Mouse (Mus musculus) thymus, adult 2 months (tissue): ENCODE data around the gene Zp3r. TPM values are rescaled to one million over a fixed set of nuclear protein-coding genes. Genes with fewer than 3 reads are reported as not detected.
"Not testable (repeated sequence)": the region's sequence is repeated elsewhere in the genome, so short reads cannot be mapped to it uniquely, and the experiment has no call there.

Source experiments
- DNase-seq: peaks from one replicate; pipeline ENCODE4 v3.0.0; 2021
- H3K27ac ChIP-seq: fragments of 200-500 bp; 2 replicates; pipeline ENCODE4 v1.5.1; 2012; ENCODE audit warnings: low read length, control low read depth; ENCODE audit not compliant: control insufficient read depth, insufficient read depth
- H3K27me3 ChIP-seq: fragments of 200-500 bp; 2 replicates; pipeline ENCODE4 v1.6.1; 2012; ENCODE audit warnings: mild to moderate bottlenecking, low read length, moderate library complexity, mixed read lengths; ENCODE audit not compliant: control insufficient read depth, insufficient read depth
- H3K36me3 ChIP-seq: fragments of 200-500 bp; 2 replicates; pipeline ENCODE4 v1.6.1; 2012; ENCODE audit warnings: mild to moderate bottlenecking, low read length, moderate library complexity; ENCODE audit not compliant: control insufficient read depth, insufficient read depth
- H3K4me1 ChIP-seq: fragments of 200-500 bp; replicated peaks from 2 replicates; pipeline ENCODE4 v1.6.1; 2012; ENCODE audit warnings: low read length; ENCODE audit not compliant: control insufficient read depth, insufficient read depth
- H3K4me3 ChIP-seq: fragments of 200-500 bp; 2 replicates; pipeline ENCODE4 v1.5.1; 2012; ENCODE audit warnings: mild to moderate bottlenecking, low read length, control low read depth, moderate library complexity; ENCODE audit not compliant: control insufficient read depth, insufficient read depth
- CTCF ChIP-seq: fragments of 200-500 bp; IDR thresholded peaks from 2 replicates; pipeline ENCODE4 v1.5.1; 2012; ENCODE audit warnings: mild to moderate bottlenecking, control low read depth, low read length, moderate library complexity, borderline replicate concordance; ENCODE audit not compliant: control insufficient read depth, poor library complexity, insufficient read depth; ENCODE audit errors: extremely low read depth
- POLR2A ChIP-seq: fragments of 200-500 bp; IDR thresholded peaks from 2 replicates; pipeline ENCODE4 v1.6.1; 2012; ENCODE audit warnings: mild to moderate bottlenecking, low read length, control low read depth, moderate library complexity; ENCODE audit not compliant: control insufficient read depth, poor library complexity, insufficient read depth; ENCODE audit errors: extremely low read depth
- WGBS: fragments of 180-500 bp; shearing (Covaris S2); methylation state at CpG from one replicate; pipeline ENCODE4 v1.1.7; 2018; 5-methylcytosine and 5-hydroxymethylcytosine counted together
- polyA plus RNA-seq: library from polyadenylated mRNA; depleted of rRNA; stranded (reverse); fragments of >200 nt; gene quantifications from 2 replicates; pipeline ENCODE4 v1.2.3, GENCODE M21; 2012; rRNA removed

The Zp3r gene
- not detected in 2 replicates for polyA plus RNA-seq

DNA sequence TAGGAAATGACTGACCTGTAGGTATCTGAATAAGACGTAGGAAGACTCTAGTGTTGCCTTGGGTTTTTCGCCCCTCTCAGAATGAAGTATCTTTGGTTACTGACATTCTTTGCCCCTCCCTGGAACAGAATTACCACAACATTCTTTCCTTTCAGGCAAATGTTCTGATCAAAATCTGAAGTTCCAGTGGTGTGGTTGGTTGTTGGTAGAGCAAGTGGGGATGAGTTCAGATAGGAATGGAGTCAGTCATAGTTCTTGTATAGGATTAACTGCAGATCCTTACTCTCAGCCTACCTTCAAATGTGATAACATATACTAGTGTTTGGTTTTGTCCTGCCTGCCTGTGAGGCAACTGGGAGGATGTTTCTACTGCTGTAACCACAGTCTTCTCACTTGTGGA, at the start of gene Zp3r:
Gene Zp3r, minus strand, starts transcription at position 101 of the 400 bp plus-strand sequence.
- DNase-seq, result no peak
- peaks cover 5% of the 10 kb centered on the region; the same call in 1 of the 2 replicates for H3K4me1 ChIP-seq
- H3K4me3 ChIP-seq, result no peak within 1 kb of the TSS
- no peaks in the 10 kb centered on the region for H3K27me3 ChIP-seq
- WGBS, result 56% methylated on average over 2 of the region's 2 CpGs
- TF ChIP-seq POLR2A, result no peak
- TF ChIP-seq CTCF, result no peak
- H3K27ac ChIP-seq, result no peak within 1 kb of the TSS
- H3K36me3 ChIP-seq, result no peaks in the 10 kb centered on the region

DNA sequence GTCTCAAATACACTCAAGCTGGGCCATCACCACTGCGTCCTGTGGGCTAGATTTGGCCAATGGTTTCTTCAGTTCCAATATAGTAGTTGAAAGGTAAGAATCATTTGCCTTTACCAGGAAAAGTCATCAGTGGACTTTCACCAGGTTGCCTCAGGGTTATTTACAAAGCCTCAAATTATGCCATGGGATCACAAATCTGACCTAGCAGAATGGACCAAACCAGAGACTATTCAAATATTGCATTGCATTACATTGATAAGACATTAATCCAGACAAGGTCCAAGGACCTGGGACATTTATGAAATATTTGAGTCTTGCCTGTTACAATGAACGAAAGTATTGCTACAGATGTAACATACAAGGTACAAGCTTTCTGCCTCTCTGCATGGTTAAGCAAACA, 49.1 kb upstream of the Zp3r start:
- no peak for TF ChIP-seq CTCF
- no peak for TF ChIP-seq POLR2A
- Histone ChIP-seq H3K4me1 (no peaks in the 10 kb centered on the region), H3K4me3 (no peak overlapping the region), H3K27ac (no peak overlapping the region), H3K27me3 (no peaks in the 10 kb centered on the region), H3K36me3 (no peaks in the 10 kb centered on the region)
- 97% methylated on average over 2 of the region's 2 CpGs for WGBS
- no peak for DNase-seq

DNA sequence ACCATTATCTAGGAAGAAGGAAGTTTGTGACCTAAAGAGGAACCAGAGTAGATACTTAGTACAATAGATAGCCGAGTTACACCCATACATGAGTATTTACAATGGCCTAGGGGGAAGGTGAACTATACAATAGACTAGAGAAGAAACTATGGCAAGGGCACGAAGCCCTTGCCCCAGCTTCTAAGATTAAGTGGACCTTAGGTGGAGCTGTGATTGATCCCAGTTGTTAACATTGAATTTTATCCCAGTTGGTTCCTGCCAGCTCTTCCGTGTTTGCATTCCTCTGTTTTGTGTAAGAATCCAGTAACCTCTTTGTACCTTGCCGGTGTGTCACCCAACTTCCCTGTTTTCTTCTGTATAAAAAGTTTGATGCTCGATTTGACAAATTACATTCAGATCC, 34.2 kb upstream of the Zp3r start:
- not testable (repeated sequence) for H3K4me1 ChIP-seq, H3K27me3 ChIP-seq, DNase-seq, H3K36me3 ChIP-seq, H3K27ac ChIP-seq, H3K4me3 ChIP-seq
- WGBS, result 87% methylated on average over 5 of the region's 5 CpGs

DNA sequence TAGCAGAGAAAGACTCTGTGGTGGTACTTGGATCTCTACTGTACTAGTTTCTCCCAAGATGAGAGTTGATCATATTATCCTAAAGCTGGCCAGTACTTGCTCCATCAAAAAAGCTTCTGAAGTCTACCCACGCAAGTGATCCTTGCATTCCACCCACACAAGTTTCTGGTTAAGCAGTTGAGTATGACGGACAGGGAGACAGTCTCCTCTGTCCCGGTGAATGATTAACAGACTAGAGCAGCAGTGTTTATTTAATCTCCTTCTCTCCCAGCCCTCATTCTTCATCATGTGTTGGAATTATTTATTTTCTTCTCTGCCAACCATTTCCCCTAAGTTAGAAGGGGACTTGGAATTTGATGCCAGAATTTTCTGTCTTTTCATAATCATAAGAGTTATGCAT, 32.0 kb upstream of the Zp3r start, which contains the start of gene C4bp:
Gene C4bp, minus strand, starts transcription at position 179 of the 400 bp plus-strand sequence.
- no peak for DNase-seq
- no peaks in the 10 kb centered on the region for H3K27me3 ChIP-seq
- WGBS, result 95% methylated on average over 3 of the region's 3 CpGs
- H3K27ac ChIP-seq, result no peak within 1 kb of the TSS
- H3K4me1 ChIP-seq, result no peaks in the 10 kb centered on the region
- no peaks in the 10 kb centered on the region for H3K36me3 ChIP-seq
- TF ChIP-seq POLR2A (no peak), CTCF (no peak)
- no peak within 1 kb of the TSS for H3K4me3 ChIP-seq

DNA sequence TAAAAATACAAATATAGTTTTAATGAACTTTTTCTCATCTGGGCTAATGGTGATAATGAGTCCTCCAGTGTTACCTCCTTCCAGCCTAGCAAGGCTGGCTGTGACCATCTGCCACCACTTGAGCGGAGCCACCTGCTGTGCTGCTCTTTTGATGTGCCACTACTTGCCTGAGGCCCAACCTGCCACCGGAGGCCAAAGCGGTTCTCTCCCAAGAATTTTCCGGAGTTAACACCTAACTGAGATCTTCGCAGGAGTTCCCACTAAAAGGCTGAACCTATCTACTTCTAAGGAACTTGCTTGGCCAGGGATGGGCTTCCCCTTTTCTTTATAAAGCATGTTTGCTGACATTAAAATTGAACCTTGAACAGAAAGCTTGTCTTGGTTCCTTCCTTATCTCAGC, 30.2 kb upstream of the Zp3r start:
- not testable (repeated sequence) for H3K27me3 ChIP-seq, H3K27ac ChIP-seq, DNase-seq, H3K4me3 ChIP-seq, H3K36me3 ChIP-seq, H3K4me1 ChIP-seq
- 74% methylated on average over 5 of the region's 5 CpGs for WGBS

DNA sequence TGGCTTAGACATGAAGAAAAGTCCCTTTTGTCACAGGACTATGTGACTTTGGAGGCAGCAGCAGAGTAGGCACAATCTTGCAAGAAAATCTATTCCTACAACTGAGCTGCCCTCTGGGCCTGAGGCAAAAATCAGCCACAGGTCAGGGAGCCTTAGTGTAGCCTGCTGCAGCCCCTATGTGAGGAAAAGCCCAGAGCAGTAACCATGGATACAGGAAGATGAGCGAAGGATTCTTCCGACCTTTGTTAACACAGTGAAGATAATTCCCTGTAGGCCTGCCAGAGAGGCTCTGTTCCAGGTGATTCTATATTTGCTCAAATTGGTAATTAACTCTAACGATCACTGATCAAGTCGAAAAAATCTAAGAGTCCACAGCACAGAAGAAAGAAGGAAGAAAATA, 14.7 kb upstream of the Zp3r start:
- no peak overlapping the region for H3K4me3 ChIP-seq
- 96% methylated on average over 4 of the region's 4 CpGs for WGBS
- no peaks in the 10 kb centered on the region for H3K4me1 ChIP-seq
- H3K27ac ChIP-seq, result no peak overlapping the region
- no peaks in the 10 kb centered on the region for H3K36me3 ChIP-seq
- no peak for TF ChIP-seq CTCF
- TF ChIP-seq POLR2A, result no peak
- no peaks in the 10 kb centered on the region for H3K27me3 ChIP-seq
- DNase-seq, result no peak

DNA sequence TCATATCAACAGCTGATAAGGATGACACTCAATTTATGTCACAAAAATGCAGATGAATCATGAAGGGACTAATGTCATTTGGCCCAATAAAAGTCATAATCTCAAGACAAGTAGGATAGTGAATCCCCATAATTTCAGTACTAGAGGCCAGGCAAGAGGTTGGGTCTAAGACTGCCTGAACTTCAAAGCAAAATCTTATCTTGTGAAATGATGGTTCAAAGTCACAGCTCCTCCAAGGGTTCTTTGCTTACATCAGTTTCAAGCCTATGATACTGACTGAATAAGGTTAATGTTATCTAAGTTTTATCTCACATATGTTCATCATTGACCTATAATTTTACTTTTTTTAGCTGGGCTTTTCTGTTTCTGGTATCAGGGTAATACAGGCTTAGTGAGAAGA, 11.5 kb upstream of the Zp3r start:
- no peak for DNase-seq
- H3K4me3 ChIP-seq, result no peak overlapping the region
- no peaks in the 10 kb centered on the region for H3K27me3 ChIP-seq
- H3K4me1 ChIP-seq, result no peaks in the 10 kb centered on the region
- TF ChIP-seq CTCF (no peak), POLR2A (no peak)
- no peak overlapping the region for H3K27ac ChIP-seq
- no peaks in the 10 kb centered on the region for H3K36me3 ChIP-seq
